Mouse (Mus musculus): ENCODE results near the gene Slc22a14. TPM values are rescaled to one million over a fixed set of nuclear protein-coding genes. Genes with fewer than 3 reads are reported as not detected.

The Slc22a14 gene
- total RNA-seq (2023), result not detected

GRCm38 (mm10) chr9:119365284-119365683 is at the start of gene Slc22a14:
Slc22a14 (minus strand) TSS chr9:119365553.

GRCm38 (mm10) chr9:119401801-119402214 is 36.5 kb upstream of the Slc22a14 start, which contains the start of gene Acvr2b:
Acvr2b (plus strand) TSS chr9:119402118.

GRCm38 (mm10) chr9:119357331-119358057 is 7.9 kb downstream of the Slc22a14 start, which contains the start of gene Xylb:
Xylb (plus strand) TSS chr9:119357381.

GRCm38 (mm10) chr9:119340909-119341816 is 24.2 kb downstream of the Slc22a14 start, which contains the start of gene Myd88:
Myd88 (minus strand) TSS chr9:119341411.

GRCm38 (mm10) chr9:119339558-119340211 is 25.7 kb downstream of the Slc22a14 start, which contains the start of gene Acaa1a:
Acaa1a (plus strand) TSS chr9:119339676.

GRCm38 (mm10) chr9:119322289-119323259 is 42.8 kb downstream of the Slc22a14 start, which contains the start of gene Oxsr1:
Oxsr1 (minus strand) TSS chr9:119322427.

GRCm38 (mm10) chr9:119208998-119209397 is 156.4 kb downstream of the Slc22a14 start, which contains the start of gene Slc22a13:
Slc22a13 (minus strand) TSS chr9:119209098.

GRCm38 (mm10) chr9:119158861-119159260 is 206.5 kb downstream of the Slc22a14 start, which contains the start of gene Gm47289:
Gm47289 (plus strand) TSS chr9:119159161.

GRCm38 (mm10) chr9:119156278-119157201 is 208.8 kb downstream of the Slc22a14 start, which contains the start of gene Acaa1b:
Acaa1b (minus strand) TSS chr9:119157093.

Other genes with a start within 250 kb of the Slc22a14 start
- gene Acaa1b, start 208.5 kb downstream of the Slc22a14 start, total RNA-seq (2023), result 1 to 10 TPM in 1 of 2 experiments, under 1 TPM in 1; 0.46 to 1.2 TPM
- gene Gm47289, start 206.4 kb downstream of the Slc22a14 start, total RNA-seq (2023), result not detected
- gene Slc22a13, start 156.5 kb downstream of the Slc22a14 start, total RNA-seq (2023), result not detected
- gene Oxsr1, start 43.1 kb downstream of the Slc22a14 start, total RNA-seq (2023), result 10 to 100 TPM; 40.4 to 44.4 TPM
- gene Acaa1a, start 25.9 kb downstream of the Slc22a14 start, total RNA-seq (2023), result 10 to 100 TPM; 52.8 to 60.8 TPM
- gene Myd88, start 24.1 kb downstream of the Slc22a14 start, total RNA-seq (2023), result 10 to 100 TPM; 34.1 to 36.7 TPM
- gene Xylb, start 8.2 kb downstream of the Slc22a14 start, total RNA-seq (2023), result 1 to 10 TPM; 1.3 to 1.5 TPM
- gene Acvr2b, start 36.6 kb upstream of the Slc22a14 start, total RNA-seq (2023), result under 1 TPM in 1 of 2 experiments, not detected in 1; 0.33 TPM
- gene Exog, start 79.4 kb upstream of the Slc22a14 start, total RNA-seq (2023), result 1 to 10 TPM; 7.7 to 9.1 TPM
- gene Scn5a, start 213.5 kb upstream of the Slc22a14 start, total RNA-seq (2023), result not detected